Mouse (Mus musculus) heart, postnatal 0 days (tissue): ENCODE measurements around the gene Lta.

ENCODE experiments used
- CTCF ChIP-seq: IDR thresholded peaks from 2 replicates; pipeline ENCODE4 v1.5.1; 2016; ENCODE audit warnings: antibody characterized with exemption, control low read depth, low read depth
- EP300 ChIP-seq: IDR thresholded peaks from 2 replicates; pipeline ENCODE4 v1.6.1; 2016; ENCODE audit warnings: antibody characterized with exemption, low read depth

DNA sequence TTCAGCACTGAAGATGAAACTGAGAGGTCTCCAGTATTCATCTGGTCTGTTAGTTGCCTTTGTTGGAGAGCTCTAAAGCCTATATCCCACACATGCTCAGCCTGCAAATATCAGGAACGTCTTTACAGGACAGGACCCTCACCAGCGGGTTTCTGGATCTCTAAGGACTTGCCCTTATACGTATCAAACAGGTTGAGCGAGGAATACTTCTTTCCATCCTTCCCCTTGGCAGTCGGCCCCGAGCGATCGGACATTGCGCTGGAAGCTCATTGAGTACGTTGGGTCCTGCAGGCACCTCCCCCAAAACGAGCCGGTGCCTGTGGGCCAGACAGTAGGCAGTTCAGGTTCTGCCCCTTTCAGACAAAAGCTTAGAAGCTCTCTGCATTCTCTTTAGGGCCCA is 42.4 kb downstream of the Lta start:
- no peak for TF ChIP-seq CTCF
- no peak for TF ChIP-seq EP300
